Mouse (Mus musculus): ENCODE results near the gene Slc48a1.

DNA sequence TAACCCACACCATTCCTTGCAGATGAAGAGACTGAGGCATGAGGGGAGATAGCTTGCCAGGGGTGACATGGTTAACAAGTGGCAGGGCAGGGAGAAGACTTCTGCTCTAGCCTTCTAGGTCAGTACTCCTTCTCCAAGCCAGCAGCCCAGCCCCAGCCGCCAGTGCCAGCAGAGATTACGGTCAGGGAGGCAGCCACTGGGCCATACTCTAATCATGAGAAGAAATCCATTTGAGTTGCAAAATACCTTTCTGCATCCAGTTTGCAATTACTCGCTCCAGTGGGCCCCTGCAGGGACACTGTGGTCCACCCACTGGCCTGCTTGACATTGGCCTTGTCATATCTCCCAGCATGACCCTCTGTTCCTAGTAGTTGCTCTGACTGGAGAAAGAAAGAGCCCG, 60.1 kb downstream of the Slc48a1 start:
- TF ChIP-seq CTCF (IDR thresholded peaks at IDR 0.05) (no peak), EP300 (IDR thresholded peaks at IDR 0.05) (no peak)
